Mouse (Mus musculus): Measurements from ENCODE around the gene B4galt1.
A peak's percentile ranks its signal among the peaks of the same experiment; 100 is the strongest.

GRCm38 (mm10) chr4:40774279-40775259, 79.2 kb downstream of the B4galt1 start:
- TF ChIP-seq CTCF (IDR thresholded peaks at IDR 0.05; ENCODE audit: borderline replicate concordance, insufficient read depth, low read depth, low read length) (peak; percentile 87), POLR2A (IDR thresholded peaks at IDR 0.05; ENCODE audit: borderline replicate concordance, insufficient read depth, low read length) (no peak)
